Mouse (Mus musculus) mouse embryonic stem cell (cell line): ENCODE measurements at regions not wholly inside any gene's neighbourhood (a gene's known extent, or its start where the extent isn't known, plus 50 kb on each side); places are given as distances from the start of the nearest gene placed in this dataset.

Source experiments
- in situ Hi-C, 2 experiments: fragments of 300-500 bp; cut with MboI; formaldehyde crosslinking; loops; 1 replicate in 1 of 2; 3 replicates in 1 of 2; pipeline ENCODE4 v1.14.3; 2019 to 2020; ENCODE audit warnings: low sequenced_read_pairs in 2 of 2, low pct_unique_long_range_greater_than_20kb in 1 of 2, mixed read lengths in 1 of 2; ENCODE audit not compliant: unreplicated experiment in 1 of 2

DNA sequence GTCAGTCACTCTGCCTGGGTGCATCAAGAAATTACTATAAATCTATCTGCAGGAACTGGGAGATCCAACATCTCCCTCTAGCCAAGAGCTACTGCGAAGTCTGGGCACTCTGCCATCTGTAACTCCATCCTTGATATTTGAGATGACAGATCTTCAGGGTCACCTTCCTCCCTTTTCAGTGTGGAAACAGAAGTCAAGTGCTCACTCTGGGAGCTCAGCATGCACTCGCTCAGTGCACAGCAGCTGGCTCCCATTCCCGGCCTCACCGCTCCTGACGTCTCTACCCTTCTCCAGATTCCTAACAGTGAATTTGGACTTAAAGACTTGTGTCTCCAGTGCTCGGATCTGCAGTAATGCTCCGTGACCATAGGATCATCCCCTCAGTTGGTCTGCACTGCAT lies 400.3 kb downstream of the Fut8 start:
- in situ Hi-C loops: no loop called here

DNA sequence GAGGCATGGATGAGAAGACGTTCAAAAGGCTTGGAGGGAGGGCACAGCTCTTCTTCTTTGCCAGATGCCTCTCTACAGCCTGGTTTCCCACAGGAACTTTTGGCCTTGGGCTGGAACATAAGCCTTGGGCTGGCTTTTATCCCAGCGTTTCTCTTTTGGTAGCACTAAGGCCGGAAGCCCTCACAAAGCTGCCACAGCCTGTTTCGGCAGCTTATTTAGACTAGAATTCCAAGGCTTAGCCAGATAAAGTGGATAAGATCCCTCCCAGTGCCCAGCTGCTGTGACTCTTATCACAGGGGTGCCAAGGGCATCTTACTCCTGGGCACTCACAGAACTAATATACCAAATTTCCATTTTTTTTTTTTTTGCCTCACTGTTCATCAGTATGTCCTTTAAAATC lies 404.4 kb downstream of the Fut8 start:
- in situ Hi-C loops: no loop called here

DNA sequence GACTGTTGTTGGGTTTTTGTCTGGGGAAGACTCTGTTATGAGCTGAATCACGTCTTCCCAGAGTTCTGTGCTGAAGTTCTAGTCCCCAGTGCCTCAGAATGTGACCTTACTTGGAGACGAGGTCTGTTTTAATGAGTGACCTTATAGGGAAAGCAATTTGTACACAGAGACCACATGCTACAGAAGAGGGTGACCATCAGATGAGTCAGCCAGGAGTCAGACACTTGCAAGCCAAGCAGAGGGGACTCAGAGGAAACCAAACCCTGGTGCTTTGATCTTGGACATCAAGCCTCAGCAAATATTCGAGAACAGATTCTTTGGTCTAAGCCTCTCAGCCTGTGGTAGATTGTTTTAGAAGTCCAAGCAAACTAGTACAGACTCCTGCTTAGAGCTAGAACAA lies 409.9 kb downstream of the Fut8 start:
- in situ Hi-C loops: no loop called here

DNA sequence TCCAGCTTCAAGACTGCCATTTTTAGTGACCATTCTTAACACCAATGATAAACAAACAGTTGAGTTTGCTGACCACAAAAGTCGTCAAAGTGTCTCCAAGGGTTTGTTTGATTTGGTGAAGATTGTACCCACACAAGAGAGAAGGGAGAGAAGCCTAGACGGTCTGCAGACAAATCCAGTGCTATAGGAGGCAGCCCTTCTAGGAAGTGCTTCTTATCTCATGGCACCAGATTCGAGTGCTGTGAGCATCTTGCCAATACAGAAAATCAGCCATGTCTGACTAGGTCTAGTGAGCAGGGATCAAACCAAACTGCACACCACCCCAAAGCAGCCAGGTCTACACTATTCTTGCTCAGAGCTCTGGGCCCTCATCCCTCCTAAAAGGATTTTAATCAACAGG lies 416.4 kb downstream of the Fut8 start:
- in situ Hi-C loops: loop anchor here (25.0 kb wide), 1 partner anchor 642 kb away; no protein-coding TSS in a partner anchor

GRCm38 (mm10) chr12:77657060-77657459 lies 419.1 kb downstream of the Fut8 start:
- in situ Hi-C loops: loop anchor here (25.0 kb wide), 1 partner anchor 645 kb away; no protein-coding TSS in a partner anchor

- in situ Hi-C loops: loop anchor here (25.0 kb wide), 1 partner anchor 646 kb away; no protein-coding TSS in a partner anchor
Observed at GRCm38 (mm10) chr12:77657878-77658277, 420.0 kb downstream of the Fut8 start.

- in situ Hi-C loops: loop anchor here (25.0 kb wide), 1 partner anchor 651 kb away; no protein-coding TSS in a partner anchor
Observed at GRCm38 (mm10) chr12:77663180-77663579, 425.3 kb downstream of the Fut8 start.

DNA sequence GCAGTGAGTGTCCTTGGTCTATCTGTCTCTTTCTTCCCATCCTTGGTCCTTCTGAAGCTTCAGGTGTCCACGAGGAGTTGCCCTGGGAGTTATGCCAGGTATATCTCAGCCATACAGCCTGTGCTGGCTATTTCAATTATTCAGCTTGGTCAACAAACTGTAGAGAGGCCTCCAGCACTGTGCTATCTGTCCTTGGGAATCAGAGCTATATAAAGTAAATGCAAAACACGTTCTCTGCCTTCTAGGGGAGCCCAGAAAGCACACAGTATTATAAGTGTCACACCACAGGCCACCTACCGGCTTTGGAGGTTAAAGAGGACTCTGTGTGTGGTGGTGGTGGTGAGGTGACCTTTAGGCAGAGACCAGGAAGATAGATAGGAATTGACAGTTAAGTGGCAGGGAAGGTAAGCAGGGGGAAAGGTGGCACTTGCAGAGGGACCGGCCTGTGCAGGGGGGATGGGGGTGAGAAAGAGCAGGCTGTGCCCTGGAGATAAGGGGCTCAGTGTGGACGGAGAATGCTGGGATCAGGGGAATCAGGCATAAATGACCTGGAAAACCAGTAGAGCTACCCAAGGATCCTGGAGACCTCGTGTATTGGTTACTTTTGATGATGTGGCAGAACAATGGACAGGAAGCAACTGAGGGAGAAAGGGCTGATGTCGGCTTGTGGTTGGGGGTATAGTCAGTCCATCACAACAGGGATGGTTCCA lies 425.9 kb downstream of the Fut8 start:
- in situ Hi-C loops: loop anchor here (25.0 kb wide), 1 partner anchor 652 kb away; no protein-coding TSS in a partner anchor

DNA sequence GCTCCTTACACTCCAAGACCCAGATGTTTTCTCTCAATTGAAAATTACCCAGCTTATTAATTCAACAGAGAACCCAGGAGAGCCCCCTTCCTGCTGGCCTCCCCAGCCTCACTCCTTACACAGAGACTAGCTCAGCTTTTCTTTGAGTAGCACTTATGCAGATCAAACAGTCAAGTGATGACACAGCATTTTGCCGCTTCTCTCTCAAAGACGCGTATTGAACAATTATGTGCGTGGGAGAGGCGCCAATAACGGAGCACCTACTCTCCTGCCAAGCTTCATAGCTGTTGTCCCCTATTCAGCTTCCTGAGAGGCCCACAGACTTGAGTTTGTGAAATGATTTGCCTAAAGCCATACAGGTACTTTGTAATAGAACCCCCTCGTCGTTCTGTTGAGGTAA lies 428.5 kb downstream of the Fut8 start:
- in situ Hi-C loops: loop anchor here (25.0 kb wide), 1 partner anchor 654 kb away; no protein-coding TSS in a partner anchor

GRCm38 (mm10) chr12:77667151-77667874 lies 429.4 kb downstream of the Fut8 start:
- in situ Hi-C loops: loop anchor here (25.0 kb wide), 1 partner anchor 655 kb away; no protein-coding TSS in a partner anchor

DNA sequence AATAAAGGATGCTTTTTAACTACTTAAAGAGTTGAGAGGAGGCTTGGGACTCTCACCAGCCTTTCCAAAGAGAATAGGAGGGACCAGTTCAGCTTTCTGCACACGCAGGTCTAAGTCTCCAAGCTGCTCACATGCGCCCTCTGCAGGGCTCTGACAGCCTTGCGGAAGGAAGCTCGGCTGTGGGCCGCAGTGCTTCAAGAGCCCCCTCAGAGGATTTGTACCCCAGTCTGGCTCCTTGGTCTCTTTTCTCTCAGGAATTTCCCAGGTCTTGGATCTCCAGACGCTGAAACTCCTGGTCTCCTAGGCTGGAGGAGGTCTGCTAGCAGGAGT lies 429.9 kb downstream of the Fut8 start:
- in situ Hi-C loops: loop anchor here (25.0 kb wide), 1 partner anchor 656 kb away; no protein-coding TSS in a partner anchor

- in situ Hi-C loops: loop anchor here (25.0 kb wide), 1 partner anchor 658 kb away; no protein-coding TSS in a partner anchor
Observed at GRCm38 (mm10) chr12:77670531-77670930, 432.6 kb downstream of the Fut8 start.

DNA sequence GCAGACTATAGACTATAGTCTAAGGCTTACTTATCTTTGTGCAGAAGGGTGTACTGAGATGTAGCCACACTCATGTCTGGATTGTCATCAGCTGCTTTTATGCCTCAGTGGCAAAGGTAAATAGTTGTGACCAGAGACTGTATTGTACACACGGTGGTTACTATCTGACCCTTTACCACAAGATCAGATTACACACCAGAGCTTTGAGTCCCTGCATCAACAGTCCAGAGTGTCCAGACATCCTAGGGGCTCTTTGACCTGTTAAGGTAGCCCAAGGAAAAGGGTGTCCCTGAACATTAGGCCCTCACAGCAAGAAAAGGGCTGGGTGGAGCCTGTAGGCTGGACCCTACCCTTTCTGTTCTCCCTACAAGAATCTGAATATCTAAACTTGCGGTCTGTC lies 436.4 kb downstream of the Fut8 start:
- in situ Hi-C loops: loop anchor here (25.0 kb wide), 1 partner anchor 662 kb away; no protein-coding TSS in a partner anchor

GRCm38 (mm10) chr12:77674755-77675154 lies 436.8 kb downstream of the Fut8 start:
- in situ Hi-C loops: loop anchor here (25.0 kb wide), 1 partner anchor 662 kb away; no protein-coding TSS in a partner anchor

- in situ Hi-C loops: no loop called here
Observed at GRCm38 (mm10) chr12:77678040-77678439, 440.1 kb downstream of the Fut8 start.

DNA sequence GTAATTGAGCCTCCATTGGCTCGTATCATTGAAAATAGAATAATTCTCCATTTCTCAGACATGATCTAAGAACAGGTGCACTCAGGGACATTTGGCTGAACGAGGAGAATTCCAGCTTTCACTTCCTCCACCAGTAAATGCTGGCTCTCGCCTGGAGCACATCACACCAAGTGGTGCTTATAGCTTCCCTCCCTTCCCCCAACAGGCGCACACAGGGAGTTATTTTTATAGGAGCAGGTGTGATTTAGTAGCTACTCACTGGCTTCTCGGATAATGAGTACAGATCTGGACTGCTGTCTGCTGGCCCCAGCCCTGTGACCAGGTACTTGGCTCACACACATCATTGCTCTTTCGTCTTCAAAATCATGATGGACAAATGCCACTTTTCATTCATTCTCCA lies 456.2 kb downstream of the Fut8 start:
- in situ Hi-C loops: no loop called here

- in situ Hi-C loops: no loop called here
Observed at GRCm38 (mm10) chr12:77696039-77696631, 458.2 kb downstream of the Fut8 start.

DNA sequence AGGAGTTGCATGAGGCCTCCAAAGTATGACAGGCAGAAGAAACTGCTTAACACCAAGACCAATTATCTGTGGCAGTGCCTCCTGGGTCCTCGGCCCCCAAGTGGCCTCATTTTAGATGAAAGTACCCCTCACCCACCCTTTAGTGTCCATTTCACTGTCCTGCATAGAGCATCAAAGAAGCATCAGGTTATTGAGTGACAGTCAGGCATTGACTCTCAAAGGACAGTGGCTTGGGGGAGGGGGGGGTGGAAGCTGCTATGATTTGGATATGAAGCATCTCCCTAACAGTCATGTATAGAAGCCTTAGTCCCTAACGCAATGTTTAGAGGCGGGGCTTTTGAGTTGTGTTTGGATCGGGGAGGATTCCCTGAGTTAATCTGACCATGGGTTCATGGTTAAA lies 458.7 kb downstream of the Fut8 start:
- in situ Hi-C loops: no loop called here

DNA sequence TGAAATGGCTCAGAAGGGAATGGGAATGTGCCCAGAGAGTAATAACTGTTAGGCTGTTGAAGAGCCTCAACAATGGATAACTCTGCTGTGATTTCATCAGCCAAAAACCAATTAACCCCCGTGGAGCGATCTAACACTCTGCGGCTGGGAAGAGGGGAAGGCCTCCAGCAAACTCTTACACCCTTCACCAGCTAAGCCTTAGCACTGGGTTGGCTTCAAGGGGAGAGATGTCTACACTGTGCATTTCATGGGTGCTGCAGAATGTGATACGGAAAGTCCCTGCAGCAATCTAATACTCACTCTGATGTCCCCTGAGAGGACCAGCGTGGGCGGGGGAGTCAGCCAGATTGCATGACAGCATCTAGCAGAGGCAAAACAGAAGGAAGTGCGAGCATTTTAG lies 460.2 kb downstream of the Fut8 start:
- in situ Hi-C loops: no loop called here
